Mouse (Mus musculus): Measurements from ENCODE around the gene Tox2.

DNA sequence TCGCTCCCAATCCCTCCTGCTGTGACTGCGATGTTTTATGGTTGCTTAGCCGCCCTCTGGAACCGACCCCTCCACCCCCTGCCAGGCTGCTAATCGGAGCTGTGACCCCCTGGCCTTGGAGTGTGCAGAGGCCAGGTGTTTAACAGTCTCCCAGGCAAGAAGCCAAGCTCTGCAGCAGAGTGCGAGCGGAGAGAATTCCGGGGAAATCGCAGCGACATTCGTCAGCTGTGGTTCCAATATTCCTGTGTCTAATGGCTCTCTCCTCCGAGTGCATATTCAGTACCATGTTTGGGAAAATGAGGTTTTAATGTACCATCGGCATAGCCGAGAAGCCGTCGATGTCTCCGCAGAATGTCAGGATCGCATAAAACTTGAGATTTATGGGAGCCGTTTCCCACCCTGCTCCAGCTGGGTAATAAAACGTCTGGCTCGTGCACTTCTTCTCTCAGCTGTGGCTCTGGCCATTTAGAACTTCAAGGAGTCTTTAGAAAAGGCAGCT, 86.0 kb downstream of the Tox2 start:
- no peak for TF ChIP-seq GATA1 (IDR thresholded peaks at IDR 0.05; ENCODE audit: low read length)
- no peak for TF ChIP-seq TAL1 (IDR thresholded peaks at IDR 0.05; ENCODE audit: low read length)

Measured in erythroblast, embryonic 14.5 days (primary cell).